Mouse (Mus musculus): ENCODE data around the gene B4gat1.

GRCm38 (mm10) chr19:5018191-5018590 is 20.4 kb upstream of the B4gat1 start:
- TF ChIP-seq CTCF (IDR thresholded peaks at IDR 0.05; ENCODE audit: extremely low read depth, insufficient read depth, insufficient read length, insufficient replicate concordance) = no peak
- TF ChIP-seq POLR2A (IDR thresholded peaks at IDR 0.05; ENCODE audit: low read depth, low read length) = no peak
